Comparison of ENCODE assay signal across 21 mouse cellular contexts in the genomic region with DNA sequence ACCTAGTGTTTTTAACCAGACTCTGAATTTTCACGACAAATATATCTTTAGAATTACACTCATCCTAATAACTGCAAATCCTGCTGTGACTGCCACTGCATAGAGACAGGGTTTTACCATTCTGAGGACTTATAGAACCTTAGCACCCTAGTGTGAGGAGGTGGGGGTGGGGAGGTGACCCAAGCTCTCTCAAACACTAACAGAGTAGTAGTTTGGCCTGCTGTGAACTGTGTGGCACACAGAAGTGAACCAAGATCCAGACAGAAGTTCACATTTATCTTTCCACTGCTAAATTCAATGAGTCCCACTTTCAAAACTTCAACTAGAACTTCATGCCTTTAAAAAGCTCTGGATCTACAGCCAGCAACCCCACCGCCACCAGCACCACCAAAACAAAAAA. TPM values are rescaled to one million over a fixed set of nuclear protein-coding genes. Genes with fewer than 3 reads are reported as not detected.
"Had no signal": no experiment of that assay in that cellular context is flagged by ENCODE, and none has a peak within 500 bp of the region (broad histone marks: within the 10 kb centered on the region; RNA-seq: fewer than 3 reads in every experiment).

No protein-coding gene starts in this region.

- H3K4me1 ChIP-seq: megakaryocyte, embryonic 14.5 days; midbrain, embryonic 13.5 days; midbrain, embryonic 15.5 days; neural tube, embryonic 12.5 days; stomach, embryonic 15.5 days had no signal

- H3K27ac ChIP-seq: lung, embryonic 15.5 days; macrophage; midbrain, embryonic 13.5 days; midbrain, embryonic 15.5 days; neural tube, embryonic 12.5 days; stomach, embryonic 15.5 days; stomach, postnatal 0 days had no signal

- H3K4me2 ChIP-seq: lung, embryonic 15.5 days; midbrain, embryonic 11.5 days; midbrain, embryonic 13.5 days; midbrain, embryonic 15.5 days; neural tube, embryonic 12.5 days; stomach, embryonic 15.5 days had no signal

- H3K4me3 ChIP-seq: lung, embryonic 15.5 days; megakaryocyte, embryonic 14.5 days; midbrain, embryonic 13.5 days; midbrain, embryonic 15.5 days; neural tube, embryonic 12.5 days; stomach, embryonic 15.5 days had no signal

- DNase-seq: lung, adult 2 months; lung, postnatal 14 days; lung, postnatal 36 days; right cerebral cortex, postnatal 14 days; thymus, postnatal 14 days; thymus, postnatal 36 days had no signal

- H3K36me3 ChIP-seq: lung, embryonic 15.5 days; midbrain, embryonic 13.5 days; midbrain, embryonic 15.5 days; neural tube, embryonic 12.5 days; stomach, embryonic 15.5 days had no signal

- H3K9ac ChIP-seq: lung, embryonic 15.5 days; midbrain, embryonic 13.5 days; midbrain, embryonic 15.5 days; neural tube, embryonic 12.5 days; stomach, embryonic 15.5 days had no signal

- H3K9me3 ChIP-seq: lung, embryonic 15.5 days; megakaryocyte, embryonic 14.5 days; midbrain, embryonic 13.5 days; midbrain, embryonic 15.5 days; neural tube, embryonic 12.5 days; stomach, embryonic 15.5 days had no signal

- ATAC-seq: lung, postnatal 0 days; midbrain, embryonic 13.5 days; midbrain, embryonic 15.5 days had no signal

- H3K27me3 ChIP-seq: lung, embryonic 15.5 days; neural tube, embryonic 12.5 days; stomach, embryonic 15.5 days had no signal

RNA-seq across cellular contexts. Expression of a gene that starts 6.4 kb away (rescaled TPM):
- total RNA-seq: monocyte, adult 5-6 weeks had no signal
- polyA plus RNA-seq: macrophage had no signal

RNA-seq across cellular contexts. Expression of a gene that starts 18.9 kb away (rescaled TPM):
- total RNA-seq: megakaryocyte progenitor cell, adult 5-6 weeks; midbrain, postnatal 0 days; monocyte, adult 5-6 weeks; neutrophil, adult 5-6 weeks had no signal
- polyA plus RNA-seq: macrophage; testis, adult 2 months had no signal
